Mouse (Mus musculus) neural tube, embryonic 10.5 days (tissue): ENCODE measurements around the gene Xylt1.
A peak's percentile ranks its signal among the peaks of the same experiment; 100 is the strongest.

Source experiments
- DNase-seq: peaks from one replicate; pipeline ENCODE4 v3.0.0-alpha.2; 2017; ENCODE audit warnings: low spot score; ENCODE audit errors: extremely low spot score

Xylt1 gene

DNA sequence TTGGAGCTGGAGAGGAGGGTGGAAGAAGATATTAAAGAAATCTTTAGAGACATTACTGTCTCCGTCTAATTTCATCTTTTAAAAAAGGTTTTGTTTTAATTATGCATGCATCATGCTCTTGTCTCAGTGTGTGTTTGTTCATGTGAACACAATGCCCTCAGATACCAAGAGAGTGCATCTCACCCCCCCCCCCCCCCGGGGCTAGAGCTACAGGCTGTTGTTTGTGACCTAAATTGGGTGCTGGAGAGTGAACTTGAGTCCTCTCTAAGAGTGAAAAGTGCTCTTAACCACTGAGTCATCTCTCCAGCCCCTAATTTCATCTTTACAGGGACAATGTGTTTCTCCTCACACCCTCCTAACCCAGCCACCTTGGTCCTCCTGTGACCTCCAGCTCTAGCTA is 131.5 kb downstream of the Xylt1 start:
- no peak for DNase-seq

DNA sequence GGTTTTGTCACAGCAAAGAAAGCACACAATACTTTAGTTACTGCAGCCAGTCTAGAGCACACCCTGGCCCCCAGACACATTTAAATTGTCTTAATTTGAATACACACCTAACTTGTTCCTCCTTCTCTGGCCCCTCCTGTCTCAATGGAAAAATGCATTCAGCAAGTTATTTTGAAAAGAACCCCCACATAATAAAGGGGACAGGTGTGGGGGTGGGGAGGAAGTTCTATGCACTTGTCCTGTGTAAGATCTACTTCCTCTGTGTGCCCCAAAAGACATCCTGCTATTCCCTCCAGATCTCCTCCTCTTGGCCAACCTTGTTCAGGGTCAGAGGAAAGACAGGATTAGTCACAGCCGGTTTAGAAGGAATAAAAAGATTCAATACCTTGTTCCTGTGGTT is 135.0 kb downstream of the Xylt1 start:
- no peak for DNase-seq

DNA sequence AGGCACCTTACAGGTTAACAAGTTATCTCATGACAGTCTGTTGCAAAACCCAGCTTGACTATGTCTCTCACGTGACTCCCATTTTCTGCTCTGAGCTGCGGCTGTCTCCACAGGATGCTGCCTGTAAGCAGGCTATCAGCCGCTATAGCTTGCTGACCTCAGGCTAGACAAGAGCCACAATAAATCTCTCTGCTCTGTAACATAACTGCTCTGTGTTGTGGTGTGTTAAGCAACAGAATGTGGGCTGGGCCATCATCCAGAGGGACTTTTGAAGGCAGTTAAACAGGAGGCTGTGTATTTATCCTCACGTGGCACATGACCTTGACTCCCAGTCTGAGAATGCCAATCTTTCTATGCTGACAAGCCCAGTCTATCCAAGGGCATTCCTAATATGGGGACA is 136.1 kb downstream of the Xylt1 start:
- no peak for DNase-seq

DNA sequence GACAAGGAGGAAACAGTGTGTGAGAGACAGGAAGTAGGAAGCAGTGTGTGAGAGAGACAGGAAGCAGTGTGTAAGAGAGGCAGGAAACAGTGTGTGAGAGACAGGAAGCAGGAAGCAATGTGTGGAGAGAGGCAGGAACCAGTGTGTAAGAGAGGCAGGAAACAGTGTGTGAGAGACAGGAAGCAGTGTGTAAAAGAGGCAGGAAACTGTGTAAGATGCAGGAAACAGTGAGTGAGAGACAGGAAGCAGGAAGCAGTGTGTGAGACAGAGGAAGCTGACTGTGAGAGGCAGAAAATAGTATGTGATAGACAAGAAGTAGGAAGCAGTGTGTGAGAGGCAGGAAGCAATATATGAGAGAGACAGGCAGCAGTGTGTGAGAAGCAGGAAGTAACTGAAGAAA is 140.6 kb downstream of the Xylt1 start:
- no peak for DNase-seq

DNA sequence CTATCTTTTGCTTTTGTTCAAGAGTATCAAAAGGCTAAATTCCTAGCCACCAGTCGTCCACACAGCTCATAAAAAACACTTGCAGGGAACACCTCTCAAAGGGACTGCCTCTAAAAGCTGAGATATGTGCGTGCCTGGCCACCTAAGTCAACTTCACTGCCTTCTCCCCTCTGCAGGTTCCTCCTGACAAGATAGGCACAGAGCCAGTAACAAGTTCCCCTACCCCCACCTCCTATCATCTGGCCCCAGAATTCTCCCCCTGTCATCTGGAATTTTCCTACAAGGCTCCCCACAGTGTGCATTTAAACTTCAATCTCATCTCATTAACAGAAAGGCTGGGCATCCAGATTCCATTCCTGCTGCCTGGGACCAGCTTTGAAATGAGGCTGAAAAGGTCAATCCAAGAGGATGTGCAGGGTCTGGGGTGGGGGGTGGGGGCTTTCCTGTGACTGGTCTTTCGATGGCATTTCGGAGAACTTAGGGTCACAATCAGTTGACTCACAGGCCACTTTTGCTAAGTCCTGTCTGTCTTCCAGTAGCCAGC is 141.4 kb downstream of the Xylt1 start:
- no peak for DNase-seq

DNA sequence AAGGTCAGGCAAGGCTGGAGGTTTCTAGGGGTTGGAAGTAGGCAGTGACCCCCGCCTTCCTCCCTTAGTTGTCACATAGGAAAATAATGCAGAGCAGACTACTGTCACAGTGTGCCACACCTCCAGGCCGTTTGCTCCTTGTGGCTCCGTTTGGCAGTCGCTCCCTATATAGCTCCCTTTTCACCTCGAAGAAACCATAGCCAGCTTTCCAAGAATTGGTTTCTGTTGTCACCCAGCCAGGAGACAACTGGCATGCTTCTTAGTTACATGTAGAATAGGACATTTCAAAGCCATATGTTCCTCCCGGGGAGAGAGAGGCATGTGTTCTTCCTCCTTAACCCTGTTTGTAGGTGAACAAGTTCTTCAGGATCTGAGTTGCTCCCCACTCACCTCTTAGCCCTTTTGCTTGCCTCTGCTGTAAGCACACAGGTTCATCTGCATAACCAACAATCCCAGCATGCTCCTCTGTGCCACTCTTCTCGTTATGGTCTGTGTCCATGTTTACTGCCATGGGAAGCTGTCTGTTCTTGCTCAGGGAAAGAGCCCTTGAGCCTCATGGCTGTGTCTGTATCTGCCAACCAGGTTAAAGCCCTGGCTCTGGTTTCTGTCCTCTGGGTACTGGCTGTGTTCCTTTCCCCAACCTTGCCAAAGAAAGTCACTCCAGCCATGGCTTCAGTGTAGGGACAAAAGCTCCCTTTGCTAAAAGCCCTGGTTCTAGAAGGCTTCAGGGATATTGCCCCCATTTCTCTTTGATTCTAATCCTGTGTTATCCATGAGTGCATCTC is 143.8 kb downstream of the Xylt1 start:
- DNase-seq: no peak

DNA sequence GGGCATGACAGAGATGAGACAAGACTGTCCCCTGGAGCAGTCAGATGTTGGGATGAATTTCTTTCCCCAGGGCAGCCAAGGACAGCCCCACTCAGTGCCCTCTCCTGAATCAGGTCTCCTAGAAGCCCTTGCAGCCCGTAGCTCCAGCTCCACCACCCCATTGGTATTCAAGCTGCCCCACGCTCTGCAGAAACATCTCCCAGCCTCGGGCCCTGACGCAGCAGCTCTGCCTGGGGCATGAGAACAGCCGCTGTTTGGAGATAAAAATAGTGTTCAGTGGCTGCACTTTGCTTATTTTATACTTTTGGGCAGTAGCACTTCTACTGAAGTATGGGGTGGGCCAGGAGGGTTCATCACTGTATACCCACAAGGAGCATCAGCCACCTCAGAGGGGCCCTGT is 144.9 kb downstream of the Xylt1 start:
- DNase-seq: no peak

DNA sequence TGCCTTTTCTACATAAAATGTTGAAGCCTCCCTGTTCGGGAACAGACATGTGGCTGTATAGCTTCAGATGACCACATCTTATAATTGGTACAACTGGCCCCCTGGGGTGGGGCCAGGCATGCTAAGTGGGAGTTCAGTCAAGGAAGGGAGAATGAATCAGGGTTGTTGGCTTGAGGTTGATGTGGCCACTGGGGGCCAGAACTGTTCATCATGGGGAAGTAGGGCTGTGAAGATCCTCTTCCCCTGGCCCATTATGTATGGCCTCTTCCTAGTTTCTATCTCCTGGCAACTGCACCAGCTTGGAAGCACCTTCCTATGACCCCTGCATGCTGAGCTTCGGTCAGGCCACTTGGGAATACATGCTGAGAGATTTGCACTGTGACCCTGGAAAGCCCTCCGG is 145.8 kb downstream of the Xylt1 start:
- DNase-seq: no peak

DNA sequence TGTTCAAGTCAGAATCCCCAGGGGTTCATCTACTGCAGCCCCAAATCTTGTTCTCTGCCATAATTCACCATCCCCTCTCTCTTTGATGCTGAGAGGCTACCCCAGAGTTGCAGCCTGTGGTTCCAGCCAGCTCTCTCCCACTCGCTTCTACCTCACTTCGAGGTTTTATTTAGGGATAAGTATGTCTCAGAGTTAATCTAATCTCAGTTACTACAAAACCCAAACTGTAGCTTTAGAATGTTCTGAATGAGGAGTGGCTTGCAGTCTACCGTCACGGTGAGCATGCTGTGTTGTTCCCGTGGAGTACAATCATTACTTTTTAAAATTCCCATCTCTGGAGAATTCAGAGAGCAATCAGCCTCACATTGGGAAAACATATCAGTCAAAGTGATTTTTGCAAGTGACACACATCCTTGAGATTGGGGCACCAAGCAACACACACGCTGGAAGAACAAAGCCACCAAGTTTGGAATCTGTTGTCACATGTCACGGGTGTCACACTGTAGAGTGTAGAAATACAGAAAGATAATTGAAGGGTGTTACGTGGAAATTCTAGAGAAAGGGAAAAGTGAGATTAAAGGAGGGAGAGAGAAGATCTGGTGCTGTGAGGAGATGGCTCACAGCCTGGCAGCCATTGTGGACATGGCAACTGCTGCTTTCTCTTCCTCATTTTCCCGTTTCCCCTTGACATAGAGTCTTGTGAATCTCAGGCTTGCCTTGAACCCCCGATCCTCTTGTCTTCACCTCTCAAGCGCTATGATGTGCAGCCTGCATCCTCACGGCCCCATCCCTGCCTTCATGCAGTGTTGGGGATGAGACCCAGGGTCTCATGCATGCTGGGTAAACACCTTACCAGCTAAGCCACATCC is 149.2 kb downstream of the Xylt1 start:
- no peak for DNase-seq

DNA sequence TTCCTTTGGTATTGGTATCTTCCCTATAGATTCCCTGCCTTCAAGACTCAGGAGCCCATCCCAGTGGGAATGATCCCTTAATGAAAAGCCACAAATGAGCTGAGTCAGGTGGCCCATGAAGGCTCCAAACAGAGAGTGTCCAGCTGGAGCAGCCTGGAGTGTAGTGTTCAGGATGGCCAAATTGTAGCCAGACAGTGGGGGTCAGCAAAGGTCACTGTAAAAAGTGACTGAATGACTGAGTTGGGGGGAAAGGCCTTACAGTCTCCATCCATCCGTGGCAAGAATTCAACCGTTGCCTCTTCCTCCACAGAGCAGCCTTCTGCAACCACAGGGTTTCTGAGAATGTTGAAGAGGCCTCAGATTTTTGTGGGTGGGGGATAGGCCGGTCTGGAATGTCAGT is 151.9 kb downstream of the Xylt1 start:
- DNase-seq: peak; percentile 25

DNA sequence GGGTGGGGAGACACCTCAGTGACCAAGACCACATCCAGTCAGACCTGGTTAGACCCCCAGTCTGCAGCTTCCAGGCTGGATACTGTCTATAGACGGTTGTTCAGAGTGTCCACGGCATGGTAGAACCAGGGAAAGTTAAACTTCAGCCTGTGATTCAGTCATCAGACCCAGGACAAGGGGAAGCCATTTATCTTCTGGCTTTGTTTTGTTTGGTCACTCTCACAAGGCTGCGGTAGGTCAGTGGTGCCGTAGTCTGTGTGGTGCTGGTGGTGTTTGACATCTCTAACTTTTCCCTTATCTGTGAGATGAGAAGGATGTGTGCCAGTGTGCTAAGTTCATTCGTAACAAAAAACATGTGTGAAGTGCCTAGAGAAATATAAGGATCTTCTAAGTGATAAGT is 152.4 kb downstream of the Xylt1 start:
- no peak for DNase-seq

DNA sequence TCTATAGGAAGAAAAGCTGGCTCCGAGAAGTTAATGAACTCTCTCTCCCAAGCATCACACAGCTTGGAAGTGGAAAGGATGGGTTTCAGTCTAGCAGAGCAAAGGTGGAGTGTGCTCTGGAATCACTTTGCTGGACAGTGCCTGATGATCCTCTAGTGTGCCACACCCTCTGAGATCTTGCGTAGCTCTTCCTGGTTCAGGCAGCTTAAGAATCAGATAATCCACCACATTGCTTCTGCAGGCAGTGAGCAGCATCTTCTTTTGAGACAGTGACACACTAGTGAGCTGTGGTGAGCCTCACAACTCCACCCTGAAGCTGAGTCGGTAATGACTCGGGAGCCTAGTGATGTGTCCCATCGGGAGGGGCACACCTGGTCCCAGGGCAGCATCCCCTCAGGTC is 159.2 kb downstream of the Xylt1 start:
- no peak for DNase-seq

DNA sequence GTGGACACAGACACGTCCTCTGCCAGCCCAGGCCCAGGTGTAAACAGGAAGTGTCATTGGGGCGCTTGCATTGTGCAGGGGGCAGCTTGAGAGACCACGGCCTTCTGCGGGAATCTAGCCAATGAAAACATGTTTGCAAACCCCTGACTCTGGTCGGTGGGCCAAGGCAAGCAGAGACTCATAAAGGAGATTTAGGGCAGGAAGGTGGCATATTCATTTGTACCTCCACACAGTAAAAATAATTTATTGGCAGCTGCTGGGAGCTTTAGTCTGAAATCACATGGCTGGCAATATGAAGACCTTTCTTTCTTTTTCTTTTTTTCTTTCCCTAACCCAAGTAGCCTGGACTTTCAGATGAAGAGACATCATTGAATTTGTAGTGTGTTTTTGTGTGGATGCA is 159.6 kb downstream of the Xylt1 start:
- DNase-seq: no peak

DNA sequence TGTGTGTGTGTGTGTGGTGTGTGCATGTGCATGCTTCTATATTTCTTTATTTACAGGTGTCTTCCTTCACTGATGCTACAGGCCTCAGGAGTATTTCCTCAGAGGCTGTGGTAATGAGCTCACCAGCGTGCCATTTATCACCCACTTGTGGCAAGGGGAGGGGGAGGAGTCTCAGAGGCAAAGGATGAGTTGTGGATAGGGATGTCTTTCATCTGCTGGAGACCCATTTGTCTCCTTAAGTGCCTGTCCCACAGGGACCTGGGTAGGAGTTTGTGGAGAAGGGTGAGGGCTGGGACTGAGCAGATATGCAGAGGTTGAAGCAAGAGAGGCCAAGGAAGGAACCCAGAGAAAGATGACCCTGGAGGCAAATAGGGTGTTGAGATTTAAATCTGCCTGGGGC is 160.3 kb downstream of the Xylt1 start:
- DNase-seq: peak; percentile 33

DNA sequence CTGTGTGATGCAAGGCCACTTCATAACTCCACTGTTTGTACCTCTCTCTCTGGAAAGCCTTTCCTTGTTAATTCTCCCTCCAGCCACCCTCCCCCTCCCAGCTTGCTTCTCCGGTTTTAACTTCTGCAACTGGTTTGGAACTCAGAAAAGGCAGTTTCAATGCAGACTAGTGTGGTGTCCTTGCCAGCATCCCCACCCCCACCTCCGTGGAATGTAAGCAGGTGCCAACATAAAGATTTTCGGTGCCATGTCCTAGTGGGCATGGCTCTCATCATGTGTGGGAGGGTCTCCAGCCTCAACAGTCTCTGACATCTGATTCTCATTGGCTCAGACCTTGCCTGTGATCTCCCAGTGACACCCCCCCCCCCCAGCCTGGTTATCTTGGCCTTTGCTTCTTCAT is 160.9 kb downstream of the Xylt1 start:
- DNase-seq: no peak

DNA sequence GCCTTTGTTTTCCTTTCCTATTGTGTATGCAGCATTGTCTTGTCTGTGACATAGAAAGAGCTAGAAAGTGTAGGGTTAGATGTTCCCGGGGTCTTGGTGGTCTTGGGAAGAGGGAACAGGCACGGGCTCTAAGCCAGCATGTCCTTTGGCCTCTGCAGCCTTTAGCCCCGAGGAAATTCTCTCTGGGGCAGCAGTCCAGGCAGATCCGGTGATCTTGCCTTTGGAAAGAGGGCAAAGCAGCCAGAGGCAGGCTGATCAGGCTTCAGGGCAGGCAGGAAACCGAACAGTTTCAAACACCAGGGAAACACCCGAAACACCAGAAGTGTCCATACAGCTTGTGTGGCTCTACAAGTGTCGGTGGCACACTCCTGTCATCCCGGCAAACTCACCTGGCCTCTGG is 162.3 kb downstream of the Xylt1 start:
- no peak for DNase-seq

DNA sequence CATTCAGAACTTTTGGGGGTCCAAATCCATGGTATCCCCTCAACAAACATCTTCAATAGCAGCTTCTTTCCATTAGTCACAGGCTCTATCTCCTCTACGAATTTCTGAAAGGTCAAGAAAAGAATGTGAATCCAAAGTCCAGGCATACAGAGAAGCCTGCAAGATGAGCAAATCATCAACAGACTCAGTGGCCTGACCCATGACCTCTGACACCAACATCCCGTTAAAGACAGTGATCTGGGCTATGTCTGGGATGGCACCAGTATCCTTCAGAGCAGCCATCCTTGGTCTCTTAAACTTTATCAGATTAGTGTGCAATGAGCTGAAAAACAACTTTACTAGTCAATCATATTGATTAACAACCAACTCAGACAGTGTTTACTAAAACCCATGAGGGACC is 163.3 kb downstream of the Xylt1 start:
- DNase-seq: no peak

DNA sequence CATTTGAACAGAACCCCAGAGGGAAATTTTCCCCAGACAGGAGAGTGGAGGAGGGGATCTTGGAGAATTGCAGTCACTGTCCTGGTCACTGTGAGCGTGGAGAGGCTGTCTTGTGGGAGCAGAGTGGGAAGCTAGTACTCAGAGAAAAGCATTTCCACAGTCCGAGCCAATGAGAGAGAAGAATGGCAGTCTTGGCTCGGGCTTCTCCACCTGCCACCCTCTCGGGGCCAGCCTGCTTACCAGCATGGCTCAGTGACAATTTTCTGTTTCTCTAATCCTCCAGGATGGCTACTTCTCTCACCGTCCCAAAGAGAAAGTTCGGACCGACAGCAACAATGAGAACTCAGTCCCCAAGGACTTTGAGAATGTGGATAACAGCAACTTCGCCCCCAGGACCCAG is 167.5 kb downstream of the Xylt1 start:
- DNase-seq: no peak

DNA sequence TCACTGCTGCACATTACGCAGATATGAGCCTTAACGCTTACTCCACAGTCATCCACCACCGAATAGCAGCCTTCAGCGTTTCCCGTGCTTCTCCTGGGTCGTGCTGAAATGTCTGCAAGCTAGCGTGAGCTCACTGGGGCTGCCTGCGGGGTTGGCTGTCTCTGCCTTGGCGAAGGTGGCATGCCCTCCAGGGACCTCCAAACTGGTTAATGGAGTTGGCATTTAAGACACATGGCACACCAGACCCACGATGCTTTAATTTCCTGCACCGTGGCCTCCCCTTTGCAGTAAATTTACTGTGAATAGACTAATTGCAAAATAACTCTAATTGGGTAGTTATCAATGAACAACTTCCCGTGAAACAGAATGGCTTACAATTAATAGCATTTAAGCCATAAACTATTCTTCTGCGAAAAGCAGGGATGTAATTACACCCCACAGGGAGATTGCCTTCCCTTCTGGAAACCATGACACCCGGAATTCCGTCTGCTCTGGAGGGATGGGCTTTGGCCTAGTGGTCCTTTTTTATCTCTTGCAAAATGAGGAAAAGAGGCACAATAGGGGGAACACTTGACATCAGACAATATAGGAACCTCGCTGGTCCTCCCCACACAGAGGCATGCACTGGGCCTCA is 170.3 kb downstream of the Xylt1 start:
- no peak for DNase-seq

DNA sequence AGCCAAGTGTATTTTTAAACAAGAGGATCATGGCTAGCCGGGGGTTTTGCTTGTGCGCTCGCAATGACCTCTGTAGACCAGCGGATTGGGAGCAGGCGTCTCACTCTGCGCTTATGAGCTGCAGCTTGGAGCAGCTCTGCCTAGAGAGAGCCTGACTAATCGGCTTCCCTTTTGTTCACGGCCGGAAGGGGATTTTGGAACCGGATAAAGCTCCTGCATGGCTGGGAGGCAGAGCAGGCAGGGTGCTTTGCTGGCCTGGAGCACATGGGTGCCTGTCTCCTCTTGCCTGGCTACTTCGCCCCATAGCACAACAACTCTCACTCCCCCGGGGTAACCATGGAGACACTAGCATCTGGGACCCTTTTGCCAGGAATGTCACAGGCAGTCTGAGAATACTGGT is 172.4 kb downstream of the Xylt1 start:
- no peak for DNase-seq

DNA sequence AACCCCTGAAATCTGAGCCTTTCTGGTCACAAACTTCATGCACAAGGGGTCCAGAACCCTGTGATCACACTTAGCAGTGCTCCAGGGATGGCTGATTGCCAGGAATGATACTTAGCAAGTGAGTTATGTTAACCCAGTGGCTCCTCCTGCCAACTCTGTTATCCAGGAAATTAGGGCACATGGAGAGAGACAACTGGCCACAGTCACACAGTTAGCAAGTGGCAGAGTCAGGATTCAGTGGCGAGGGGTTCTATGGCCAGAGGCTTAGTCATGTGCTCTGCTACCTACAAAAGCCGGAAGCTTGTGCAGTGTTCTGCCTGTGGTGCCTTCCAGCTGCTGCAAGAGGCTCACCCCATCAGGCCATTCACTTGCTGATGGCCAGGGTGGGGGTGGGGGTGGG is 175.0 kb downstream of the Xylt1 start:
- no peak for DNase-seq

DNA sequence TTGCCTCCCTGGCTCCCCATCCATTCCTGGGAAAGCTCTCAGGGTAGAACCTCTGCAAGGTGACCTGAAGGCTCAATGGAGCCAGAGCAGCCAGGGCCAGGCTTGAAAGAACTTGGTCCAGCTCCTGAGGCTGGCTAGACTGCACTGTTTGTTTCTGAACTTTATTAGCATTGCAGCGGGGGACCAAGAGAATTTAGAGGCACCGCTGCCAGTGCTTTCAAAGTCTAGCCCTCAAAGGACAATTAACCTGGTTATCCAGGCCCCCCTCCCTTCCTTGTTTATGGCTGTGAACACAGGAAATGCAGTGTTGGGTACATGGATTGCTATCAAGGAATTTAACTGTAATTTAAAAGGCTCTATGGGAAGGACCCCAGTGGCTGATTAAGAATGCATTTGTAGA is 177.4 kb downstream of the Xylt1 start:
- no peak for DNase-seq
